In genomic region chr3:122099713-122100112, GRCm38 (mm10) we compare ENCODE assay signal across 15 mouse cellular contexts. TPM values are rescaled to one million over a fixed set of nuclear protein-coding genes. Genes with fewer than 3 reads are reported as not detected.
"Had no signal": no experiment of that assay in that cellular context is flagged by ENCODE, and none has a peak within 500 bp of the region (broad histone marks: within the 10 kb centered on the region; RNA-seq: fewer than 3 reads in every experiment).

No protein-coding gene starts in this region.

- H3K27me3 ChIP-seq: kidney, embryonic 15.5 days; midbrain, embryonic 15.5 days had no signal

- H3K4me2 ChIP-seq: kidney, embryonic 15.5 days; midbrain, embryonic 11.5 days; midbrain, embryonic 15.5 days had no signal

- H3K4me1 ChIP-seq: midbrain, embryonic 15.5 days had no signal

- H3K9ac ChIP-seq: kidney, embryonic 15.5 days; midbrain, embryonic 15.5 days had no signal

- H3K27ac ChIP-seq: kidney, embryonic 15.5 days; left cerebral cortex, adult 2 months; limb, embryonic 10.5 days; midbrain, embryonic 15.5 days; stomach, postnatal 0 days had no signal

- H3K4me3 ChIP-seq: kidney, embryonic 15.5 days; left cerebral cortex, adult 2 months; limb, embryonic 10.5 days; midbrain, embryonic 15.5 days had no signal

- DNase-seq: kidney, adult 2 months; kidney, postnatal 14 days; lung, adult 2 months; lung, postnatal 36 days; right cerebral cortex, adult 18-20 months; right cerebral cortex, postnatal 25 days; thymus, postnatal 14 days had no signal

- ATAC-seq: inflammation-experienced regulatory T-cells, adult 6 months; lung, postnatal 0 days; midbrain, embryonic 15.5 days had no signal

- H3K9me3 ChIP-seq: kidney, embryonic 15.5 days; limb, embryonic 10.5 days; midbrain, embryonic 15.5 days had no signal

- H3K36me3 ChIP-seq: kidney, embryonic 15.5 days; limb, embryonic 10.5 days; midbrain, embryonic 15.5 days had no signal

RNA-seq across cellular contexts. Expression of gene Abca4, which starts 55.5 kb away (rescaled TPM):
- polyA plus RNA-seq: inflammation-experienced regulatory T-cells, adult 6 months had no signal
